8 mouse cellular contexts compared by ENCODE assay signal in genomic region chr10:123147180-123147579, GRCm38 (mm10). TPM values are rescaled to one million over a fixed set of nuclear protein-coding genes. Genes with fewer than 3 reads are reported as not detected.
DNase-seq lines count a peak whose midpoint lies in the region; ATAC-seq and TF ChIP-seq lines count a peak whose summit lies in the region.

No protein-coding gene starts in this region.

- peak; percentile 66; the same call in 1 of the 2 replicates for TF ChIP-seq POLR2A in testis, adult 2 months (IDR thresholded peaks at IDR 0.05; ENCODE audit: control insufficient read depth, low read depth, low read length)

- H3K9ac ChIP-seq in stomach, embryonic 16.5 days (ENCODE audit: low read length), result no peak overlapping the region

- no peaks in the 10 kb centered on the region for H3K4me1 ChIP-seq in testis, adult 2 months (ENCODE audit: control insufficient read depth, insufficient read depth, low read length)
- H3K4me1 ChIP-seq in stomach, embryonic 16.5 days (ENCODE audit: control insufficient read depth, insufficient read depth, low read length), result peaks cover 10% of the 10 kb centered on the region; the same call in 1 of the 2 replicates

- WGBS in stomach, embryonic 16.5 days, result 41% methylated on average over 6 of the region's 6 CpGs

- peak overlapping the region; percentile 84 for H3K4me3 ChIP-seq in testis, adult 2 months (ENCODE audit: control insufficient read depth, low read depth, low read length)
- no peak overlapping the region for H3K4me3 ChIP-seq in stomach, embryonic 16.5 days (replicated peaks; ENCODE audit: low read length)

- no peaks in the 10 kb centered on the region for H3K36me3 ChIP-seq in testis, adult 2 months (ENCODE audit: control insufficient read depth, insufficient read depth, low read length)
- H3K36me3 ChIP-seq in stomach, embryonic 16.5 days (ENCODE audit: control insufficient read depth, insufficient read depth, low read length), result 0 out of 2 replicates have a peak, but pooled peaks cover 3% of the 10 kb centered on the region

- intact Hi-C loops in heart, postnatal 36 days (cut with DNase I), result no loop called here

- no peaks in the 10 kb centered on the region for H3K27me3 ChIP-seq in testis, adult 2 months (ENCODE audit: control insufficient read depth, insufficient read depth, low read length)
- H3K27me3 ChIP-seq in stomach, embryonic 16.5 days (ENCODE audit: control insufficient read depth, insufficient read depth, low read length), result no peaks in the 10 kb centered on the region

- H3K27ac ChIP-seq in testis, adult 2 months (ENCODE audit: control insufficient read depth, insufficient read depth, low read depth, low read length), result peak overlapping the region; percentile 77; the same call in 1 of the 2 replicates
- H3K27ac ChIP-seq in stomach, embryonic 16.5 days (ENCODE audit: low read length), result peak overlapping the region; percentile 23; the same call in 1 of the 2 replicates

- TF ChIP-seq CTCF in testis, adult 2 months (IDR thresholded peaks at IDR 0.05; ENCODE audit: control insufficient read depth, insufficient read depth, insufficient replicate concordance, low read depth, low read length), result no peak

- no peaks in the 10 kb centered on the region for H3K9me3 ChIP-seq in stomach, embryonic 16.5 days (replicated peaks; ENCODE audit: control insufficient read depth, low read length)

- DNase-seq in cerebellum, adult 11 months, result no peak
- DNase-seq in testis, postnatal 14 days (ENCODE audit: low spot score), result no peak
- DNase-seq in heart, postnatal 36 days, result peak; percentile 16 to 29
- no peak for DNase-seq in kidney, adult 9 months
- no peak for DNase-seq in spleen, postnatal 36 days (ENCODE audit: low spot score in 2 of 2)

- ATAC-seq in cerebellum, adult (ENCODE audit: insufficient number of reproducible peaks, low FRiP score, low TSS enrichment), result peak; percentile 32; the same call in 1 of the 2 replicates
- peak; percentile 47; the same call in 1 of the 2 replicates for ATAC-seq in stomach, embryonic 16.5 days (ENCODE audit: insufficient read depth, low FRiP score)

- H3K4me2 ChIP-seq in stomach, embryonic 16.5 days (ENCODE audit: low read depth, low read length), result no peak overlapping the region

RNA-seq across cellular contexts. Expression of gene Usp15, which starts 49.6 kb away (rescaled TPM):
- 106 and 138 TPM in 2 replicates for polyA plus RNA-seq in testis, adult 2 months (2012; rRNA removed)
- total RNA-seq in heart, postnatal 36 days (2021), result 100 to 1,000 TPM in 1 of 2 experiments, 10 to 100 TPM in 1; 89.0 to 105 TPM
- 75.1 and 77.3 TPM in 2 replicates for polyA plus RNA-seq in stomach, embryonic 16.5 days (2015; fragmentation: Nextera tagmentation; extraction: Ambion mirVana)

Comparison
In these comparisons a context has a peak if more than half of its experiments do, and no peak if none do; other contexts are left out.
1. DNase-seq: peak in heart, postnatal 36 days (2 of 2); none in cerebellum, adult 11 months (single experiment), testis, postnatal 14 days (single experiment), kidney, adult 9 months (single experiment) and spleen, postnatal 36 days (0 of 2).